Mouse (Mus musculus): ENCODE results near the gene Cops4. TPM values are rescaled to one million over a fixed set of nuclear protein-coding genes. Genes with fewer than 3 reads are reported as not detected.

Gene Cops4
- polyA plus RNA-seq, 1 experiment: 76.8 TPM

GRCm38 (mm10) chr5:100569997-100570595 is 52.0 kb downstream of the Cops4 start:
- Histone ChIP-seq H3K4me3 (ENCODE audit: insufficient read depth, low read length) (0 out of 2 replicates have a peak overlapping the region, but pooled peaks have one; percentile 15), H3K4me1 (ENCODE audit: control insufficient read depth, insufficient read depth, low read length) (no peaks in the 10 kb centered on the region), H3K27ac (ENCODE audit: insufficient read depth, low read length) (peak overlapping the region; percentile 46; the same call in 1 of the 2 replicates)
- TF ChIP-seq POLR2A (IDR thresholded peaks at IDR 0.05; ENCODE audit: extremely low read depth, insufficient read depth, low read length) (no peak), CTCF (IDR thresholded peaks at IDR 0.05; ENCODE audit: extremely low read depth, insufficient read depth, low read length) (no peak)

GRCm38 (mm10) chr5:100570716-100571115 is 52.6 kb downstream of the Cops4 start:
- TF ChIP-seq CTCF (IDR thresholded peaks at IDR 0.05; ENCODE audit: extremely low read depth, insufficient read depth, low read length) (no peak), POLR2A (IDR thresholded peaks at IDR 0.05; ENCODE audit: extremely low read depth, insufficient read depth, low read length) (no peak)
- H3K4me3 ChIP-seq (ENCODE audit: insufficient read depth, low read length): no peak overlapping the region
- H3K27ac ChIP-seq (ENCODE audit: insufficient read depth, low read length): no peak overlapping the region
- H3K4me1 ChIP-seq (ENCODE audit: control insufficient read depth, insufficient read depth, low read length): no peaks in the 10 kb centered on the region

DNA sequence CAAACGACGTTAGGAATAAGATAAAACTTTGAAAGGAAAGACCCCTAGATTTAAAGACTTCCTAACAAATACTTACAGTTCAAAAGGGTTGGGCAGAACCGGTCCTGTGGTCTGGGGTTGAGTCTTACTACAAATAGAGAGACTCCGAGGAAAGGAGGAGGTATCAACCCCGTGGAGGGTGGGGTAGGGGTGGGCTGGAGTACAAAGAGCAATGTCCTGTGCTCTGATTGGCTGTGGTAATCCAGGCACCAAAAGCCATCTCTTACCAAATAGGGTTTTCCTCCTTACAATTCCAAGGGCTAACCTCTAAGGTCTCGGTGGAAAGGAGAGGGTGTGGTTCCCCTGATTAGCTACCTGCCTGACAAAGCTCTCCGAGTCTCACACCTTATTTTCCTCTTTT is 54.0 kb downstream of the Cops4 start, which contains the start of gene Plac8:
Plac8 (minus strand) TSS at position 177 of the 400 bp plus-strand sequence.
- H3K4me1 ChIP-seq (ENCODE audit: control insufficient read depth, insufficient read depth, low read length): no peaks in the 10 kb centered on the region
- H3K27ac ChIP-seq (ENCODE audit: insufficient read depth, low read length): no peak within 1 kb of the TSS
- TF ChIP-seq CTCF (IDR thresholded peaks at IDR 0.05; ENCODE audit: extremely low read depth, insufficient read depth, low read length) (no peak), POLR2A (IDR thresholded peaks at IDR 0.05; ENCODE audit: extremely low read depth, insufficient read depth, low read length) (no peak)
- H3K4me3 ChIP-seq (ENCODE audit: insufficient read depth, low read length): no peak within 1 kb of the TSS

DNA sequence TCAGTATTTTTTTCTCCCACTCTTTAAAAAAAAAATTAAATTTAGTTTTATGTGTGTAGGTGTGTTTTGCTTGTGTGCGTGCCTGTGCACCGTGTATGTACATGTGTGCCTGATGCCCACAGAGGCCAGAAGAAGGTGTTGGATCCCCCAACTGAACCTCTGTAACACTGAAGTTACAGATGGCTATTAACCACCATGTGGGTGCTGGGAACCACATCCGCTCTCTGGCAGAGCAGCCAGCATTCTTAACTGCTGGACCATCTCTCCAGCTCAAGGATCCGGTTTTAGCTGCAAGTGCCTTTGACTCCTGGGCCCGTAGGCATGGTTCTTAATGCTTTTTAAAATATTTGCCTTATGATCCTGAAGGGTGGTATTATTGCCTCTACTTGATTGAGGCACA is 55.1 kb downstream of the Cops4 start:
- no peak overlapping the region for H3K27ac ChIP-seq (ENCODE audit: insufficient read depth, low read length)
- TF ChIP-seq POLR2A (IDR thresholded peaks at IDR 0.05; ENCODE audit: extremely low read depth, insufficient read depth, low read length) (no peak), CTCF (IDR thresholded peaks at IDR 0.05; ENCODE audit: extremely low read depth, insufficient read depth, low read length) (no peak)
- no peaks in the 10 kb centered on the region for H3K4me1 ChIP-seq (ENCODE audit: control insufficient read depth, insufficient read depth, low read length)
- H3K4me3 ChIP-seq (ENCODE audit: insufficient read depth, low read length): no peak overlapping the region

- no peak for TF ChIP-seq POLR2A (IDR thresholded peaks at IDR 0.05; ENCODE audit: extremely low read depth, insufficient read depth, low read length)
- TF ChIP-seq CTCF (IDR thresholded peaks at IDR 0.05; ENCODE audit: extremely low read depth, insufficient read depth, low read length): no peak
- Histone ChIP-seq H3K4me1 (ENCODE audit: control insufficient read depth, insufficient read depth, low read length) (no peaks in the 10 kb centered on the region), H3K27ac (ENCODE audit: insufficient read depth, low read length) (no peak overlapping the region), H3K4me3 (ENCODE audit: insufficient read depth, low read length) (no peak overlapping the region)
Measured at GRCm38 (mm10) chr5:100574771-100575170, 56.7 kb downstream of the Cops4 start.

DNA sequence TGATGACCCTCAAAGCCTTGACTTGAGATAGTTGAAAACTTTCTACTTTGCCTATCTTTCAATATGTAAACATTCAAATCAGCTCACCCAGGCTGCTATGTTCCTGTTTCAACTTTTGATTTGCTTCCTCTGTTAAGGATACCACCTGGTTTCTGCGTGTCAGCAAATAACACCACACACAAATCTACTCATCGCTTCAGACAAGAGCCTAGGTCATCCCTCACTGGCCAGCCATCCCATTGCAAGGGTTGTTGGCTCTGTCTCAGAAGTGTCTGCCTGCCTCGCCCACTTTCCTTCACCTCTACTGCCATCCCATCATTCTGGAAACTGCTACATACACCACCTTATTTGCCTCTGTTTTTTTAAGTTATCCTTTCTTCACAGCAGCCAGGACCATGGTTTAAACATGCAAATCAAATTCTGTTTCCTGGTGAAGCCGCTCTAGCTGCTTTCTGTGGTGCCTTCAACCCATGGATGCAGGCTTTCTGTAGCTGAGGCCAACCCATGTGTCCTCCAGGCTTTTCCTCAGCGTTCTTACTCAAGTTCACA is 60.8 kb downstream of the Cops4 start:
- TF ChIP-seq POLR2A (IDR thresholded peaks at IDR 0.05; ENCODE audit: extremely low read depth, insufficient read depth, low read length) (no peak), CTCF (IDR thresholded peaks at IDR 0.05; ENCODE audit: extremely low read depth, insufficient read depth, low read length) (no peak)
- Histone ChIP-seq H3K4me3 (ENCODE audit: insufficient read depth, low read length) (no peak overlapping the region), H3K27ac (ENCODE audit: insufficient read depth, low read length) (no peak overlapping the region), H3K4me1 (ENCODE audit: control insufficient read depth, insufficient read depth, low read length) (no peaks in the 10 kb centered on the region)

DNA sequence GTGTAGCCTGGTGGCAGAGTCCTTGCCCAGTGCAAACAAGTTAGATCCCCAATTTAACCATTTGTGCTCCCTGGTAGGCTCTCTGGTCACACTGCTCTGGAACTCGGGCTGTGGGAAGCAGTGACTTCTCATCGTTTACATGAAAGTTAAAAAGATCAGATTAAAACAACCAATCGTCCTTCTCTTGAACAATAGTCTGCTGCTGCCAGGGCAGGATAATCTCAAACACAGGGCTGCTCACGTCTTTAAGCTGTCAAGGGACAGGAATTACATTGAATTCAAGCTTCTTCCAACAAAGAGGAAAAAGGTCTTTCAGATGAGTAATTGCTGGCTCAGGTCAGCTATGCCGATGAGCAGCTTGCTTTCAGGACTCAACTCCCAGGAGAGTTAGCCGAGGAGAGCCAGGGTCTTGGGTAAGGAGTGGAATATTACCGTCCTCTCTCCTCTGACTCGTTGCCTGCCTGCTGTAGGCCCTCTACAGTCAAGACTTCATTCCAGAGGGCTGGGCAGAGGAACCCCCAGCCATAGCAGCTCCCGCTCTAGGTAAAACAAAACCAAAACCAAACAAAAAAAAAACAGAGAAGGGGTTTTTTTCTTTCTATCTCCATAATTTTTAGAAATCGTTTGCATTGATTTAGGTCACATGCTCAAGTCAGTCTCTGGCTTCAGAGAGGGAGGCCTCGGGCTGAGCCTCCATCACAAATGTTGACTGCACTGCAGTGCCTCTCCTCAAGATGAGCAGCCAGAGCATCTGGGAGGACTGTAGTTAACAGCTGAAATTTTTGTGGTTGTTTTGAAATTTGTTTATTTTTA is 63.7 kb downstream of the Cops4 start:
- H3K4me3 ChIP-seq (ENCODE audit: insufficient read depth, low read length): no peak overlapping the region
- H3K27ac ChIP-seq (ENCODE audit: insufficient read depth, low read length): no peak overlapping the region
- no peaks in the 10 kb centered on the region for H3K4me1 ChIP-seq (ENCODE audit: control insufficient read depth, insufficient read depth, low read length)
- TF ChIP-seq CTCF (IDR thresholded peaks at IDR 0.05; ENCODE audit: extremely low read depth, insufficient read depth, low read length): no peak

DNA sequence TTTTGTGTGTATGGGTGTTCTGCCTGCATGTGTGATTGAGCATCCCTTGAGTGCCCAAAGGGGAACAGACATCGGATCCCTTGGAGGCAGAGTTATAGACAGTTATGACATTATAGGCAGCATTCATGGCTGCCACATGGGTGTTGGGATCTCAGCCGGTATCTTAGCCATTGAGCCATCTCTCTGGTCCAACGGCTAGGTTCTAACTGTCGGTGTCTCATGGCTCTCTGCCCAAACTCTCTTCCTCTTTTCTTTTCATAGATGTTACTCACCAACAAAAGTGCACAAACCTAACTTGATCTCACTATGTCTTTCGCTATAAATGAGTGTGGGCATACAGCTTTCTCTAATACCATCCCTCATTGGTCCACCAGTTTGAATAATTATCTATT is 64.3 kb downstream of the Cops4 start:
- no peaks in the 10 kb centered on the region for H3K4me1 ChIP-seq (ENCODE audit: control insufficient read depth, insufficient read depth, low read length)
- H3K4me3 ChIP-seq (ENCODE audit: insufficient read depth, low read length): no peak overlapping the region
- no peak overlapping the region for H3K27ac ChIP-seq (ENCODE audit: insufficient read depth, low read length)
- TF ChIP-seq POLR2A (IDR thresholded peaks at IDR 0.05; ENCODE audit: extremely low read depth, insufficient read depth, low read length): no peak
- no peak for TF ChIP-seq CTCF (IDR thresholded peaks at IDR 0.05; ENCODE audit: extremely low read depth, insufficient read depth, low read length)

DNA sequence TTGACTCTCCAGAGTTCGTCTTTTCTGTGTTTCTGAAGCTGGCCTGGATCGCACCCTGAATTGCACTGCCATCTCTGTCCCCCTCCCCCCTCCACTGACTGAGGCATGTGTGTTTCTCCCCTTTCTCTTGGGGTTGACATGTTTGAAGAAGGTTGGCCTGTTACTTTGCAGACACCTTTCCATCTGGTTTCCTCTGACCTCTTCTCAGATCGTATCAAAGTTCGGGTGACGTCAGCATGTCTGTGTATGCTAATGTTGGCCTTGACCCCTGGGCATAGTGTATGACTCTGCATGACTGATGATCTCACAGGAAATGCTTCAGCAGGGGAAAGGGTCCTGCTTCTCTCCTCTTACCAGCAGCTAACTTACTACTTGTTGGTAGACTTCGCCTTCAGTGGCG is 65.0 kb downstream of the Cops4 start:
- TF ChIP-seq POLR2A (IDR thresholded peaks at IDR 0.05; ENCODE audit: extremely low read depth, insufficient read depth, low read length): no peak
- no peak for TF ChIP-seq CTCF (IDR thresholded peaks at IDR 0.05; ENCODE audit: extremely low read depth, insufficient read depth, low read length)
- Histone ChIP-seq H3K27ac (ENCODE audit: insufficient read depth, low read length) (no peak overlapping the region), H3K4me3 (ENCODE audit: insufficient read depth, low read length) (no peak overlapping the region), H3K4me1 (ENCODE audit: control insufficient read depth, insufficient read depth, low read length) (no peaks in the 10 kb centered on the region)

Data from cortical plate, adult 2 months (tissue).